Mouse (Mus musculus) liver, embryonic 14.5 days (tissue): Measurements from ENCODE around the gene D16Ertd472e. TPM values are rescaled to one million over a fixed set of nuclear protein-coding genes. Genes with fewer than 3 reads are reported as not detected.

Experiments
- ATAC-seq: fragments of 200-750 bp; cut with Nextera tagmentation; 2 replicates; pipeline ENCODE4 v1.8.0; 2017; ENCODE audit warnings: moderate number of reproducible peaks, mild to moderate bottlenecking, moderate library complexity; ENCODE audit not compliant: insufficient read depth
- DNase-seq, 3 experiments: peaks; one replicate each; pipeline ENCODE4 v3.0.0-alpha.2; 2012 to 2013; ENCODE audit warnings: low read depth in 3 of 3, low spot score in 3 of 3
- H3K27ac ChIP-seq: fragments of 300-500 bp; sonication (generic); 2 replicates; pipeline ENCODE4 v1.5.1; 2014; ENCODE audit warnings: moderate library complexity, mild to moderate bottlenecking, control low read depth, inconsistent platforms
- H3K27me3 ChIP-seq: fragments of 300-500 bp; sonication (generic); 2 replicates; pipeline ENCODE4 v1.6.1; 2014; ENCODE audit warnings: mild to moderate bottlenecking, low read length, moderate library complexity; ENCODE audit not compliant: control insufficient read depth, insufficient read depth
- H3K36me3 ChIP-seq: fragments of 300-500 bp; sonication (generic); replicated peaks from 2 replicates; pipeline ENCODE4 v1.6.1; 2014; ENCODE audit warnings: low read depth; ENCODE audit not compliant: control insufficient read depth, insufficient read depth
- H3K4me1 ChIP-seq, 2 experiments: fragments of 200-500 bp in 1 of 2; fragments of 300-500 bp in 1 of 2; sonication (generic) in 1 of 2; replicated peaks; 2 replicates each; pipeline ENCODE4 v1.6.1; 2012 to 2014; ENCODE audit warnings: antibody characterized with exemption in 1 of 2, inconsistent platforms in 1 of 2, low read length in 1 of 2; ENCODE audit not compliant: control insufficient read depth in 2 of 2, insufficient read depth in 2 of 2
- H3K4me2 ChIP-seq: fragments of 300-500 bp; sonication (generic); 2 replicates; pipeline ENCODE4 v1.6.1; 2014; ENCODE audit warnings: low read depth, mild to moderate bottlenecking, control low read depth, moderate library complexity
- H3K4me3 ChIP-seq, 2 experiments: fragments of 200-500 bp in 1 of 2; fragments of 300-500 bp in 1 of 2; sonication (generic) in 1 of 2; 2 replicates each; pipeline ENCODE4 v1.5.1; 2012 to 2014; ENCODE audit warnings: low read depth in 2 of 2, low read length in 2 of 2, mild to moderate bottlenecking in 2 of 2, control low read depth in 1 of 2, inconsistent platforms in 1 of 2, moderate library complexity in 1 of 2; ENCODE audit not compliant: insufficient read depth in 1 of 2
- H3K9ac ChIP-seq: fragments of 300-500 bp; sonication (generic); replicated peaks from 2 replicates; pipeline ENCODE4 v1.6.1; 2014; ENCODE audit warnings: mild to moderate bottlenecking, control low read depth, moderate library complexity
- H3K9me3 ChIP-seq: fragments of 300-500 bp; sonication (generic); 2 replicates; pipeline ENCODE4 v1.6.1; 2016; ENCODE audit warnings: low read length, mixed read lengths; ENCODE audit not compliant: control insufficient read depth
- CTCF ChIP-seq: IDR thresholded peaks from 2 replicates; pipeline ENCODE4 v1.5.1; 2016; ENCODE audit warnings: antibody characterized with exemption, low read depth, control low read depth
- EP300 ChIP-seq: IDR thresholded peaks from 2 replicates; pipeline ENCODE4 v1.6.1; 2016; ENCODE audit warnings: antibody characterized with exemption, low read depth
- WGBS: fragments of 180-500 bp; shearing (Covaris S2); extraction: QIAGEN DNeasy Blood & Tissue Kit; methylation state at CpG from one replicate; pipeline ENCODE4 v1.1.7; 2014; ENCODE audit not compliant: insufficient replicate concordance; 5-methylcytosine and 5-hydroxymethylcytosine counted together
- polyA plus RNA-seq, 2 experiments: library from polyadenylated mRNA; depleted of rRNA in 1 of 2; stranded (reverse) in 1 of 2; unstranded in 1 of 2; fragments of >200 nt; fragmentation: Nextera tagmentation in 1 of 2; extraction: Ambion mirVana in 1 of 2; gene quantifications; 2 replicates each; pipeline versions ENCODE4 v1.2.1 to v1.2.3; 2012 to 2014

D16Ertd472e gene
- polyA plus RNA-seq, 2 experiments, result 1.9 to 4.2 TPM

DNA sequence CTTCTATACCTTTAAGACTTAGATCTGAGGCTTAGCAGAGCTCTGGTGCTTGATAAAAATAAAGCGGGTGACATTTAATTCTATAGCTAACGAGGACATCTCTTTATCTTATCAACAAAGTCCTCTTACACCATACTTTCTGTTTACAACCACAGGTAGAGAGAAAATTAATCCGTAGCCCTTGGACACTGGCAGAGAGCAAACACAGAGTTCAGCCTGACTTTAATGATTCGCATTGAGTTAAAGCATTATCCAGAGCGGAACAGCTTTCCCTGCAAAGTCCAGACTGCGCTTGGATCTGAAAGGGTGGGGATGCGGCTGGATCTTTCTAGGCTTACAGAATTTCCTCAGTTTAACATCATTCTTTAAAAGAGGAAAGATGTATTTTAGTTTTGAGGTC, 10.1 kb upstream of the D16Ertd472e start:
- Histone ChIP-seq H3K9ac (no peak overlapping the region), H3K9me3 (no peaks in the 10 kb centered on the region), H3K4me3 (no peak overlapping the region), H3K4me1 (peaks cover 0 to 3% of the 10 kb centered on the region in 2 experiments; a peak in 1 of 4 replicates), H3K4me2 (no peak overlapping the region), H3K27ac (no peak overlapping the region), H3K36me3 (no peaks in the 10 kb centered on the region), H3K27me3 (no peaks in the 10 kb centered on the region)
- ATAC-seq, result no peak
- WGBS, result 58% methylated on average over 7 of the region's 7 CpGs
- no peak for TF ChIP-seq EP300
- no peak for TF ChIP-seq CTCF
- no peak for DNase-seq

DNA sequence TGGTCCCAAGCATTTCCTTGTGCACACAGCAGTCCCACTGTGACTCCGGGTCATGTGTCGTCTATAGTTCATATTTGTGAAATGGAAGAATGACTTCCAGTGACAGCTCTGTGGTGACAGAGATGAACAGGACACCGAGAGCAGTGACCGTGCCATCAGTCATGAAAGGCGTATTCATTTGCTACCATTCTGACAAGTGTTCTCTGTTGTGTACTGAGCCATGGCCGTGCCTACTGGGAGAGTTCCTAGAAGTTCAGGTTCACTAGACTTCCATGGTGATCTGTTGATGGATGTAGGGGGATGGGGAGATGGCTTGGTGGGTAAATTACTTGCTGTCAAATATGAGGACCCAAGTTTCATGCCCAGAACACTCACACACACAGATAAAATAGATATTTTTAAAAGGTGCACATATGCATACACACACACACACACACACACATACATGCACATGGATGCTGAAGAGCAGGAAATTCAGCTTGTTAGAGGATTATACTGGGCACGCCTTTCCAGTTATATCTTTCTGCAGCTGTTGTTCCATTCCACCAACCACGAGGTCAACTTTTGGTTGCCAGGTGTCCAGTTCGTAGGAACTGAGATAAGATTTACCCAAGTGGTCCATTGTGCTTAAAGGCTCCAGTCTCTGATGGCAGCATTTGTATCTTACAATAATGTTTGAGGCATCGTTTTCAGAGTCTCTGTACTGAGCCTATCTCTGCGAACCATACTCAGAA, 9.3 kb upstream of the D16Ertd472e start:
- DNase-seq (no peak), ATAC-seq (no peak)
- Histone ChIP-seq H3K27ac (no peak overlapping the region), H3K4me3 (no peak overlapping the region), H3K9me3 (no peaks in the 10 kb centered on the region), H3K4me2 (no peak overlapping the region), H3K9ac (no peak overlapping the region), H3K36me3 (no peaks in the 10 kb centered on the region), H3K4me1 (peaks cover 0 to 3% of the 10 kb centered on the region in 2 experiments; a peak in 1 of 4 replicates), H3K27me3 (no peaks in the 10 kb centered on the region)
- TF ChIP-seq CTCF (no peak), EP300 (no peak)
- 63% methylated on average over 11 of the region's 11 CpGs for WGBS

DNA sequence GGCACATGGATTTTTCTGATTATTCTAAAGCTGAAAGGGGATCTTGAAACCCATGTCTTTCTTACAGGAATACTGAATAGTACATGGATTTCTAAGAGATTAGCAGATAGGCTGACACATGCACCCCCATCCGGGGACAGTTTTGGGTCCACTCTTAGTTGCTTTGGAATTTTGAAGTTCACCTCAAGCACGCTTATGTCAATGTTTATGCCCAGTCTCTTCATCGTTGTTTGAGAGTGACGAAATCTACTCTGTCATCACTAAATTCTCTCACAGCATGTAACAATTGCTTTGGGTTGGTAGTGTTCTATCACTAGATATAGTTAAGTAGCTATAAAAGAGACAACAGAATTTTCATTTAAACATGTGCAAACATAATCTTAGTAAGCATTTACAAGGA, 8.7 kb upstream of the D16Ertd472e start:
- Histone ChIP-seq H3K27me3 (no peaks in the 10 kb centered on the region), H3K9me3 (no peaks in the 10 kb centered on the region), H3K9ac (no peak overlapping the region), H3K27ac (no peak overlapping the region), H3K4me1 (peaks cover 0 to 3% of the 10 kb centered on the region in 2 experiments; a peak in 1 of 4 replicates), H3K4me3 (no peak overlapping the region), H3K36me3 (no peaks in the 10 kb centered on the region), H3K4me2 (no peak overlapping the region)
- ATAC-seq, result no peak
- TF ChIP-seq EP300 (no peak), CTCF (no peak)
- DNase-seq, result no peak
- 61% methylated on average over 4 of the region's 4 CpGs for WGBS

DNA sequence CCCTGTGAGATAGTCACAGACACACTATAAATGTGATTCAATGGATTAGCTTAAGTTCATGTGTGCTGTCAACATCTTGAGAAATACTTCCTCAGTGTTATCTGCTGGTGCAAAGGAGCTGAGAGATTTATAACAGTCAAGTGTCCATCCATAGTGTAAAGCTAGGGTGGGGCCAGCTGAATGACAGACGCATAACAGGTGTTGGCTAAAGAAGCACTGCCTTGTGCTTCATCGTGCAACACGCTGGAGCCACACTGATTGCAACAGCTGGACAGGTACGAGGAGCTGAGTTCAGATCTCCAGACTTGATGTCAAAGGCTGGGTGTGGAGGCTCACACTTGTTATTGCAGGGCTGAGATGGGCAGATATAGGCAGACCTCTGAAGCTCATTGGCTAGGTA, 7.5 kb upstream of the D16Ertd472e start:
- Histone ChIP-seq H3K4me2 (no peak overlapping the region), H3K4me3 (no peak overlapping the region), H3K36me3 (no peaks in the 10 kb centered on the region), H3K4me1 (peaks cover 0 to 3% of the 10 kb centered on the region in 2 experiments; a peak in 1 of 4 replicates), H3K27me3 (no peaks in the 10 kb centered on the region), H3K9ac (no peak overlapping the region), H3K27ac (no peak overlapping the region), H3K9me3 (no peaks in the 10 kb centered on the region)
- TF ChIP-seq EP300 (no peak), CTCF (no peak)
- ATAC-seq (no peak), DNase-seq (no peak)
- WGBS, result 73% methylated on average over 4 of the region's 4 CpGs

DNA sequence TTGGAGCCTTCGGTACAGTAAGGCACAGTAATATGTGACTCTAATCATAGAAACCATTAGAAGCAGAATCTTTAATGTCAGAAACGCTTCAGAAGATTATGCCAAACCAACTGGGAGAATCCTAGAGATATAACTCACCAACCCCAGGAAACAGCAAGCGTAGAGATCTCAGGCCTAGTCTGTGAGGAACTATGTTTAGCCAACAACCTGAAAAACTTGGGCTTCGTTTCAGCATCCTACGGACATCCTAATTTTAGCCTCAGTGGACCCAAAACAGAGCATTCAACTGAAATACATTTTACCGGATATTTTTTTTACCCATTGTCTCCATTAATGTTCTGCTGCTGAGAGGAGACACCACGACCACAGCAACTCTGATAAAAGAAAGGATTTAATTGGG, 3.9 kb upstream of the D16Ertd472e start:
- Histone ChIP-seq H3K27me3 (no peaks in the 10 kb centered on the region), H3K9ac (no peak overlapping the region), H3K36me3 (no peaks in the 10 kb centered on the region), H3K4me1 (peaks cover 0 to 7% of the 10 kb centered on the region in 2 experiments), H3K4me2 (no peak overlapping the region), H3K4me3 (no peak overlapping the region), H3K9me3 (no peaks in the 10 kb centered on the region), H3K27ac (no peak overlapping the region)
- 76% methylated on average over 7 of the region's 7 CpGs for WGBS
- ATAC-seq (no peak), DNase-seq (no peak)
- TF ChIP-seq CTCF (no peak), EP300 (no peak)
